Mouse (Mus musculus): Measurements from ENCODE around the gene Rbfox3. TPM values are rescaled to one million over a fixed set of nuclear protein-coding genes. Genes with fewer than 3 reads are reported as not detected.

Gene Rbfox3
- polyA plus RNA-seq, 2 experiments, result 0.08 to 0.17 TPM

- H3K36me3 ChIP-seq (replicated peaks; ENCODE audit: control insufficient read depth, insufficient read depth, low read depth), result no peaks in the 10 kb centered on the region
- H3K9ac ChIP-seq (replicated peaks), result no peak overlapping the region
- no peaks in the 10 kb centered on the region; the same call in 1 of the 2 replicates for H3K27me3 ChIP-seq (ENCODE audit: control insufficient read depth, insufficient read depth, low read length)
- no peak overlapping the region for H3K4me3 ChIP-seq (ENCODE audit: insufficient read depth in 1 of 2, low read depth in 2 of 2, low read length in 2 of 2)
- TF ChIP-seq CTCF (IDR thresholded peaks at IDR 0.05; ENCODE audit: low read depth) (no peak), EP300 (IDR thresholded peaks at IDR 0.05; ENCODE audit: low read depth) (no peak)
- DNase-seq (ENCODE audit: low read depth in 3 of 3, low spot score in 3 of 3), result no peak
- ATAC-seq (ENCODE audit: insufficient read depth), result no peak
- no peak overlapping the region for H3K4me2 ChIP-seq (ENCODE audit: low read depth)
- H3K4me1 ChIP-seq (replicated peaks; ENCODE audit: control insufficient read depth in 2 of 2, insufficient read depth in 2 of 2, low read length in 1 of 2), result no peaks in the 10 kb centered on the region
- 36% methylated on average over 5 of the region's 5 CpGs for WGBS (ENCODE audit: insufficient replicate concordance)
- no peak overlapping the region for H3K27ac ChIP-seq
- H3K9me3 ChIP-seq (ENCODE audit: control insufficient read depth, low read length), result no peaks in the 10 kb centered on the region
Observed at GRCm38 (mm10) chr11:118555631-118556030, 355.8 kb downstream of the Rbfox3 start.

GRCm38 (mm10) chr11:118554542-118554941, 356.9 kb downstream of the Rbfox3 start:
- Histone ChIP-seq H3K27me3 (ENCODE audit: control insufficient read depth, insufficient read depth, low read length) (no peaks in the 10 kb centered on the region; the same call in 1 of the 2 replicates), H3K4me2 (ENCODE audit: low read depth) (no peak overlapping the region), H3K27ac (no peak overlapping the region), H3K36me3 (replicated peaks; ENCODE audit: control insufficient read depth, insufficient read depth, low read depth) (no peaks in the 10 kb centered on the region), H3K9ac (replicated peaks) (no peak overlapping the region), H3K4me1 (replicated peaks; ENCODE audit: control insufficient read depth in 2 of 2, insufficient read depth in 2 of 2, low read length in 1 of 2) (no peaks in the 10 kb centered on the region), H3K9me3 (ENCODE audit: control insufficient read depth, low read length) (no peaks in the 10 kb centered on the region), H3K4me3 (ENCODE audit: insufficient read depth in 1 of 2, low read depth in 2 of 2, low read length in 2 of 2) (no peak overlapping the region)
- WGBS (ENCODE audit: insufficient replicate concordance), result 7% methylated on average over 4 of the region's 4 CpGs
- no peak for TF ChIP-seq EP300 (IDR thresholded peaks at IDR 0.05; ENCODE audit: low read depth)
- no peak for TF ChIP-seq CTCF (IDR thresholded peaks at IDR 0.05; ENCODE audit: low read depth)
- ATAC-seq (ENCODE audit: insufficient read depth), result no peak
- DNase-seq (ENCODE audit: low read depth in 3 of 3, low spot score in 3 of 3), result no peak

- no peak overlapping the region for H3K9ac ChIP-seq (replicated peaks)
- TF ChIP-seq CTCF (IDR thresholded peaks at IDR 0.05; ENCODE audit: low read depth) (no peak), EP300 (IDR thresholded peaks at IDR 0.05; ENCODE audit: low read depth) (no peak)
Observed at GRCm38 (mm10) chr11:118553926-118554325, 357.5 kb downstream of the Rbfox3 start.

GRCm38 (mm10) chr11:118553001-118553400, 358.4 kb downstream of the Rbfox3 start:
- no peak overlapping the region for H3K4me3 ChIP-seq (ENCODE audit: insufficient read depth in 1 of 2, low read depth in 2 of 2, low read length in 2 of 2)
- no peaks in the 10 kb centered on the region; the same call in 1 of the 2 replicates for H3K27me3 ChIP-seq (ENCODE audit: control insufficient read depth, insufficient read depth, low read length)
- H3K4me1 ChIP-seq (replicated peaks; ENCODE audit: control insufficient read depth in 2 of 2, insufficient read depth in 2 of 2, low read length in 1 of 2), result no peaks in the 10 kb centered on the region
- no peak for ATAC-seq (ENCODE audit: insufficient read depth)
- WGBS (ENCODE audit: insufficient replicate concordance), result 32% methylated on average over 6 of the region's 6 CpGs
- H3K9ac ChIP-seq (replicated peaks), result no peak overlapping the region
- H3K9me3 ChIP-seq (ENCODE audit: control insufficient read depth, low read length), result no peaks in the 10 kb centered on the region
- no peak for DNase-seq (ENCODE audit: low read depth in 3 of 3, low spot score in 3 of 3)
- no peak overlapping the region for H3K4me2 ChIP-seq (ENCODE audit: low read depth)
- no peak overlapping the region for H3K27ac ChIP-seq
- H3K36me3 ChIP-seq (replicated peaks; ENCODE audit: control insufficient read depth, insufficient read depth, low read depth), result no peaks in the 10 kb centered on the region
- no peak for TF ChIP-seq CTCF (IDR thresholded peaks at IDR 0.05; ENCODE audit: low read depth)

More at GRCm38 (mm10) chr11:118553926-118554325, 357.5 kb downstream of the Rbfox3 start:
- 37% methylated on average over 4 of the region's 4 CpGs for WGBS (ENCODE audit: insufficient replicate concordance)
- DNase-seq (ENCODE audit: low read depth in 3 of 3, low spot score in 3 of 3) (no peak), ATAC-seq (ENCODE audit: insufficient read depth) (no peak)
- H3K4me2 ChIP-seq (ENCODE audit: low read depth), result no peak overlapping the region
- H3K9me3 ChIP-seq (ENCODE audit: control insufficient read depth, low read length), result no peaks in the 10 kb centered on the region
- no peaks in the 10 kb centered on the region for H3K36me3 ChIP-seq (replicated peaks; ENCODE audit: control insufficient read depth, insufficient read depth, low read depth)
- no peaks in the 10 kb centered on the region for H3K4me1 ChIP-seq (replicated peaks; ENCODE audit: control insufficient read depth in 2 of 2, insufficient read depth in 2 of 2, low read length in 1 of 2)
- no peak overlapping the region for H3K4me3 ChIP-seq (ENCODE audit: insufficient read depth in 1 of 2, low read depth in 2 of 2, low read length in 2 of 2)
- no peaks in the 10 kb centered on the region; the same call in 1 of the 2 replicates for H3K27me3 ChIP-seq (ENCODE audit: control insufficient read depth, insufficient read depth, low read length)
- no peak overlapping the region for H3K27ac ChIP-seq

- Histone ChIP-seq H3K9ac (replicated peaks) (no peak overlapping the region), H3K4me2 (ENCODE audit: low read depth) (no peak overlapping the region), H3K4me3 (ENCODE audit: insufficient read depth in 1 of 2, low read depth in 2 of 2, low read length in 2 of 2) (no peak overlapping the region), H3K36me3 (replicated peaks; ENCODE audit: control insufficient read depth, insufficient read depth, low read depth) (no peaks in the 10 kb centered on the region), H3K9me3 (ENCODE audit: control insufficient read depth, low read length) (no peaks in the 10 kb centered on the region), H3K4me1 (replicated peaks; ENCODE audit: control insufficient read depth in 2 of 2, insufficient read depth in 2 of 2, low read length in 1 of 2) (no peaks in the 10 kb centered on the region), H3K27me3 (ENCODE audit: control insufficient read depth, insufficient read depth, low read length) (no peaks in the 10 kb centered on the region; the same call in 1 of the 2 replicates), H3K27ac (no peak overlapping the region)
- WGBS (ENCODE audit: insufficient replicate concordance), result 49% methylated on average over 4 of the region's 4 CpGs
- no peak for TF ChIP-seq CTCF (IDR thresholded peaks at IDR 0.05; ENCODE audit: low read depth)
- no peak for TF ChIP-seq EP300 (IDR thresholded peaks at IDR 0.05; ENCODE audit: low read depth)
- no peak for DNase-seq (ENCODE audit: low read depth in 3 of 3, low spot score in 3 of 3)
- no peak for ATAC-seq (ENCODE audit: insufficient read depth)
Observed at GRCm38 (mm10) chr11:118552478-118552877, 358.9 kb downstream of the Rbfox3 start.

All from liver, embryonic 14.5 days (tissue).